Mouse (Mus musculus) liver, embryonic 12.5 days (tissue): Measurements from ENCODE around the gene Epas1. TPM values are rescaled to one million over a fixed set of nuclear protein-coding genes. Genes with fewer than 3 reads are reported as not detected.

Source experiments
- ATAC-seq: fragments of 200-750 bp; cut with Nextera tagmentation; 2 replicates; pipeline ENCODE4 v1.8.0; 2017; ENCODE audit warnings: moderate number of reproducible peaks, mild to moderate bottlenecking, moderate library complexity
- H3K27ac ChIP-seq: fragments of 300-500 bp; sonication (generic); 2 replicates; pipeline ENCODE4 v1.5.1; 2016; ENCODE audit warnings: mild to moderate bottlenecking
- H3K27me3 ChIP-seq: fragments of 300-500 bp; sonication (generic); replicated peaks from 2 replicates; pipeline ENCODE4 v1.6.1; 2016; ENCODE audit warnings: mild to moderate bottlenecking, moderate library complexity
- H3K36me3 ChIP-seq: fragments of 300-500 bp; sonication (generic); 2 replicates; pipeline ENCODE4 v1.6.1; 2016; ENCODE audit warnings: mild to moderate bottlenecking, moderate library complexity
- H3K4me1 ChIP-seq: fragments of 300-500 bp; sonication (generic); 2 replicates; pipeline ENCODE4 v1.6.1; 2016
- H3K4me2 ChIP-seq: fragments of 300-500 bp; sonication (generic); 2 replicates; pipeline ENCODE4 v1.6.1; 2016; ENCODE audit warnings: mild to moderate bottlenecking, moderate library complexity
- H3K4me3 ChIP-seq: fragments of 300-500 bp; sonication (generic); 2 replicates; pipeline ENCODE4 v1.5.1; 2016; ENCODE audit warnings: mild to moderate bottlenecking, moderate library complexity
- H3K9ac ChIP-seq: fragments of 300-500 bp; sonication (generic); 2 replicates; pipeline ENCODE4 v1.6.1; 2016; ENCODE audit warnings: mild to moderate bottlenecking, moderate library complexity
- H3K9me3 ChIP-seq: fragments of 300-500 bp; sonication (generic); replicated peaks from 2 replicates; pipeline ENCODE4 v1.6.1; 2016; ENCODE audit warnings: mild to moderate bottlenecking, moderate library complexity
- WGBS: fragments of 180-500 bp; shearing (Covaris S2); methylation state at CpG from one replicate; pipeline ENCODE4 v1.1.7; 2016; ENCODE audit not compliant: insufficient replicate concordance; 5-methylcytosine and 5-hydroxymethylcytosine counted together
- polyA plus RNA-seq: library from polyadenylated mRNA; unstranded; fragments of >200 nt; fragmentation: Nextera tagmentation; extraction: Ambion mirVana; gene quantifications from 2 replicates; pipeline ENCODE4 v1.2.1, GENCODE M21; 2016

Gene Epas1
- polyA plus RNA-seq, 1 experiment from 2014 or later: 1.3 TPM

GRCm38 (mm10) chr17:86761859-86762258 is 8.4 kb downstream of the Epas1 start:
- Histone ChIP-seq H3K4me3 (no peak overlapping the region), H3K4me1 (peaks cover 4% of the 10 kb centered on the region), H3K27me3 (peaks cover 19% of the 10 kb centered on the region), H3K4me2 (no peak overlapping the region), H3K9ac (no peak overlapping the region), H3K9me3 (no peaks in the 10 kb centered on the region), H3K36me3 (no peaks in the 10 kb centered on the region), H3K27ac (no peak overlapping the region)
- 68% methylated on average over 5 of the region's 5 CpGs for WGBS
- no peak for ATAC-seq

GRCm38 (mm10) chr17:86762479-86763242 is 9.2 kb downstream of the Epas1 start:
- peaks cover 4% of the 10 kb centered on the region for H3K4me1 ChIP-seq
- H3K9me3 ChIP-seq: no peaks in the 10 kb centered on the region
- no peak for ATAC-seq
- no peak overlapping the region for H3K4me2 ChIP-seq
- H3K36me3 ChIP-seq: no peaks in the 10 kb centered on the region
- no peak overlapping the region for H3K9ac ChIP-seq
- WGBS: 63% methylated on average over 11 of the region's 11 CpGs
- H3K27me3 ChIP-seq: peaks cover 13% of the 10 kb centered on the region
- H3K4me3 ChIP-seq: no peak overlapping the region
- H3K27ac ChIP-seq: no peak overlapping the region

GRCm38 (mm10) chr17:86765762-86766404 is 12.4 kb downstream of the Epas1 start:
- H3K9ac ChIP-seq: no peak overlapping the region
- H3K4me3 ChIP-seq: no peak overlapping the region
- no peaks in the 10 kb centered on the region; the same call in 1 of the 2 replicates for H3K27me3 ChIP-seq
- H3K27ac ChIP-seq: no peak overlapping the region
- H3K4me2 ChIP-seq: no peak overlapping the region
- peaks cover 4% of the 10 kb centered on the region; the same call in 1 of the 2 replicates for H3K4me1 ChIP-seq
- H3K36me3 ChIP-seq: no peaks in the 10 kb centered on the region
- no peaks in the 10 kb centered on the region for H3K9me3 ChIP-seq
- 78% methylated on average over 8 of the region's 8 CpGs for WGBS
- no peak for ATAC-seq

- Histone ChIP-seq H3K36me3 (no peaks in the 10 kb centered on the region), H3K4me2 (no peak overlapping the region), H3K4me3 (no peak overlapping the region), H3K4me1 (peaks cover 4% of the 10 kb centered on the region; the same call in 1 of the 2 replicates), H3K27me3 (no peaks in the 10 kb centered on the region; the same call in 1 of the 2 replicates), H3K27ac (no peak overlapping the region), H3K9me3 (no peaks in the 10 kb centered on the region), H3K9ac (no peak overlapping the region)
- WGBS: 62% methylated on average over 4 of the region's 4 CpGs
- ATAC-seq: no peak
Measured at GRCm38 (mm10) chr17:86766412-86766811, 12.9 kb downstream of the Epas1 start.

- Histone ChIP-seq H3K9ac (no peak overlapping the region), H3K27me3 (no peaks in the 10 kb centered on the region; the same call in 1 of the 2 replicates), H3K4me1 (peaks cover 4% of the 10 kb centered on the region; the same call in 1 of the 2 replicates), H3K9me3 (no peaks in the 10 kb centered on the region), H3K4me3 (no peak overlapping the region), H3K4me2 (no peak overlapping the region), H3K36me3 (no peaks in the 10 kb centered on the region), H3K27ac (no peak overlapping the region)
- 67% methylated on average over 7 of the region's 7 CpGs for WGBS
- ATAC-seq: no peak
Measured at GRCm38 (mm10) chr17:86768596-86768995, 15.1 kb downstream of the Epas1 start.

GRCm38 (mm10) chr17:86769330-86770211 is 16.1 kb downstream of the Epas1 start:
- Histone ChIP-seq H3K4me3 (no peak overlapping the region), H3K27ac (0 out of 2 replicates have a peak overlapping the region, but pooled peaks have one; percentile 51), H3K4me2 (no peak overlapping the region), H3K9me3 (no peaks in the 10 kb centered on the region), H3K27me3 (no peaks in the 10 kb centered on the region; the same call in 1 of the 2 replicates), H3K36me3 (no peaks in the 10 kb centered on the region), H3K9ac (no peak overlapping the region), H3K4me1 (peaks cover 4% of the 10 kb centered on the region; the same call in 1 of the 2 replicates)
- 46% methylated on average over 16 of the region's 16 CpGs for WGBS
- ATAC-seq: peak; percentile 55

- no peak overlapping the region for H3K27ac ChIP-seq
- 47% methylated on average over 5 of the region's 5 CpGs for WGBS
- ATAC-seq: no peak
Measured at GRCm38 (mm10) chr17:86770848-86771247, 17.3 kb downstream of the Epas1 start.

GRCm38 (mm10) chr17:86772035-86772434 is 18.5 kb downstream of the Epas1 start:
- H3K9me3 ChIP-seq: no peaks in the 10 kb centered on the region
- no peak overlapping the region for H3K27ac ChIP-seq
- 70% methylated on average over 11 of the region's 11 CpGs for WGBS
- no peaks in the 10 kb centered on the region for H3K27me3 ChIP-seq
- no peak overlapping the region for H3K9ac ChIP-seq
- no peak overlapping the region for H3K4me2 ChIP-seq
- H3K36me3 ChIP-seq: no peaks in the 10 kb centered on the region
- peaks cover 4% of the 10 kb centered on the region; the same call in 1 of the 2 replicates for H3K4me1 ChIP-seq
- H3K4me3 ChIP-seq: no peak overlapping the region
- no peak for ATAC-seq

More at GRCm38 (mm10) chr17:86770848-86771247, 17.3 kb downstream of the Epas1 start:
- H3K4me2 ChIP-seq: no peak overlapping the region
- H3K4me1 ChIP-seq: peaks cover 4% of the 10 kb centered on the region; the same call in 1 of the 2 replicates
- no peaks in the 10 kb centered on the region for H3K36me3 ChIP-seq
- H3K9me3 ChIP-seq: no peaks in the 10 kb centered on the region
- no peak overlapping the region for H3K4me3 ChIP-seq
- H3K9ac ChIP-seq: no peak overlapping the region
- no peaks in the 10 kb centered on the region for H3K27me3 ChIP-seq

- Histone ChIP-seq H3K4me1 (peaks cover 4% of the 10 kb centered on the region; the same call in 1 of the 2 replicates), H3K4me3 (no peak overlapping the region), H3K27me3 (no peaks in the 10 kb centered on the region), H3K9ac (no peak overlapping the region), H3K9me3 (no peaks in the 10 kb centered on the region), H3K36me3 (no peaks in the 10 kb centered on the region), H3K4me2 (no peak overlapping the region), H3K27ac (no peak overlapping the region)
- WGBS: 78% methylated on average over 15 of the region's 15 CpGs
- ATAC-seq: no peak
Measured at GRCm38 (mm10) chr17:86772929-86773588, 19.6 kb downstream of the Epas1 start.

- Histone ChIP-seq H3K27ac (no peak overlapping the region), H3K4me2 (no peak overlapping the region), H3K27me3 (no peaks in the 10 kb centered on the region), H3K4me3 (no peak overlapping the region), H3K4me1 (no peaks in the 10 kb centered on the region), H3K36me3 (no peaks in the 10 kb centered on the region), H3K9ac (no peak overlapping the region), H3K9me3 (no peaks in the 10 kb centered on the region)
- ATAC-seq: no peak
- WGBS: 63% methylated on average over 12 of the region's 12 CpGs
Measured at GRCm38 (mm10) chr17:86776538-86776937, 23.0 kb downstream of the Epas1 start.

- Histone ChIP-seq H3K4me2 (no peak overlapping the region), H3K9ac (no peak overlapping the region), H3K4me1 (no peaks in the 10 kb centered on the region), H3K36me3 (no peaks in the 10 kb centered on the region), H3K27ac (no peak overlapping the region), H3K4me3 (no peak overlapping the region), H3K9me3 (no peaks in the 10 kb centered on the region), H3K27me3 (no peaks in the 10 kb centered on the region)
- ATAC-seq: no peak
- 79% methylated on average over 6 of the region's 6 CpGs for WGBS
Measured at GRCm38 (mm10) chr17:86778147-86778546, 24.6 kb downstream of the Epas1 start.
